Mouse (Mus musculus): ENCODE results near the gene Epgn. TPM values are rescaled to one million over a fixed set of nuclear protein-coding genes. Genes with fewer than 3 reads are reported as not detected.

Epgn gene
- polyA plus RNA-seq, 1 experiment: not detected

GRCm38 (mm10) chr5:91038963-91039362, 11.7 kb downstream of the Epgn start:
- Histone ChIP-seq H3K4me1 (ENCODE audit: control insufficient read depth, insufficient read depth, insufficient read length, low read length) (peaks cover 5% of the 10 kb centered on the region; the same call in 1 of the 2 replicates), H3K36me3 (ENCODE audit: control insufficient read depth, insufficient read depth, low read length) (no peaks in the 10 kb centered on the region), H3K27ac (ENCODE audit: insufficient read depth, low read depth, low read length) (no peak overlapping the region; the same call in 1 of the 2 replicates), H3K27me3 (ENCODE audit: control insufficient read depth, insufficient read depth, low read length) (no peaks in the 10 kb centered on the region), H3K4me3 (ENCODE audit: low read depth, low read length) (no peak overlapping the region)
- WGBS: 34% methylated on average over 2 of the region's 2 CpGs
- TF ChIP-seq POLR2A (IDR thresholded peaks at IDR 0.05; ENCODE audit: low read depth, low read length) (no peak), CTCF (IDR thresholded peaks at IDR 0.05; ENCODE audit: extremely low read depth, insufficient read length, insufficient replicate concordance, low read depth, low read length) (no peak)

- no peak overlapping the region for H3K27ac ChIP-seq (ENCODE audit: insufficient read depth, low read depth, low read length)
- WGBS: 49% methylated on average over 6 of the region's 6 CpGs
- TF ChIP-seq POLR2A (IDR thresholded peaks at IDR 0.05; ENCODE audit: low read depth, low read length) (no peak), CTCF (IDR thresholded peaks at IDR 0.05; ENCODE audit: extremely low read depth, insufficient read length, insufficient replicate concordance, low read depth, low read length) (no peak)
These were observed 20.7 kb downstream of the Epgn start for GRCm38 (mm10) chr5:91047987-91048386.

DNA sequence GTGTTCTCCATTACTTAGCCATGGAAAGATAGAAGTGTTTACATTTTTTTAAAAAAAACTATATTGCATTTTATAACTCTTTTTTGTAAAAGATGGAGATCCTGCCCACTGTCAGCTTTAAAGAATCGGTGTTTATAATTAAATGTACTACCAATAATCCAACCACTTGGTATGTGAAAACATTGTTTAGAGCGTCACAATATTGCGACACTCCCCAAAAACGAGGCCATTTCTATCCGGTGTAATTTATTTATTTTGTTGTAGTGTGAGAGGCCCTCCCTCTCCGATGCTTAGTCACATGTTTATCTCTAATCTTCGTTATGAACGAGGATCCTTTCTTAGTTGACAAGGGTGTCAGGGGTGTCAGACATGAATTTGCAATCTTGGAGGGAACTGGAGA, 21.1 kb downstream of the Epgn start:
- no peaks in the 10 kb centered on the region for H3K4me1 ChIP-seq (ENCODE audit: control insufficient read depth, insufficient read depth, insufficient read length, low read length)
- peak overlapping the region; percentile 66 for H3K27ac ChIP-seq (ENCODE audit: insufficient read depth, low read depth, low read length)
- no peaks in the 10 kb centered on the region for H3K27me3 ChIP-seq (ENCODE audit: control insufficient read depth, insufficient read depth, low read length)
- no peak overlapping the region for H3K4me3 ChIP-seq (ENCODE audit: low read depth, low read length)
- H3K36me3 ChIP-seq (ENCODE audit: control insufficient read depth, insufficient read depth, low read length): no peaks in the 10 kb centered on the region
- no peak for TF ChIP-seq CTCF (IDR thresholded peaks at IDR 0.05; ENCODE audit: extremely low read depth, insufficient read length, insufficient replicate concordance, low read depth, low read length)
- TF ChIP-seq POLR2A (IDR thresholded peaks at IDR 0.05; ENCODE audit: low read depth, low read length): no peak
- 78% methylated on average over 8 of the region's 8 CpGs for WGBS

More at GRCm38 (mm10) chr5:91047987-91048386, 20.7 kb downstream of the Epgn start:
- no peak overlapping the region for H3K4me3 ChIP-seq (ENCODE audit: low read depth, low read length)
- H3K4me1 ChIP-seq (ENCODE audit: control insufficient read depth, insufficient read depth, insufficient read length, low read length): no peaks in the 10 kb centered on the region
- no peaks in the 10 kb centered on the region for H3K36me3 ChIP-seq (ENCODE audit: control insufficient read depth, insufficient read depth, low read length)
- H3K27me3 ChIP-seq (ENCODE audit: control insufficient read depth, insufficient read depth, low read length): no peaks in the 10 kb centered on the region

GRCm38 (mm10) chr5:91072340-91072739, 45.1 kb downstream of the Epgn start:
- 77% methylated on average over 4 of the region's 4 CpGs for WGBS
- H3K4me3 ChIP-seq (ENCODE audit: low read depth, low read length): no peak overlapping the region
- peaks cover 9% of the 10 kb centered on the region for H3K4me1 ChIP-seq (ENCODE audit: control insufficient read depth, insufficient read depth, insufficient read length, low read length)

DNA sequence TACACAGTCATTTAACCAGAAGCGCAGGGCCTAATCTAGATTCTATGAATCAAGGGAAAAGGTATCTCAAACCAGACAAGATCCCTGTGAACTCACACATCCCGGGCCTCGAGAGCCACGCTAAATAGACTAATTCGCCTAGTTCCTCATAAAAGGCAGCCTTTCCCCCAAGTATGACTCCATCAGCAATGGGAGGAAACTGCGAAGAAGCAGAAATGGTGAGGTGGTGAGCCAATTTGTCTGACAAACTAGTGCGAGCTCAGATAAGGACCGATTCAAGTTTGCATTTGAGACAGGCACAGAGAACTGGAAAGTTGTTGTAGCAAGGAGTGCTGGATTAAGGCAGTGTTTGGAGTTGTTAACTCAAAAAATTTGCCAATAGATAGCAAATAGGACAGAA, 46.4 kb downstream of the Epgn start:
- no peak for TF ChIP-seq POLR2A (IDR thresholded peaks at IDR 0.05; ENCODE audit: low read depth, low read length)
- no peak for TF ChIP-seq CTCF (IDR thresholded peaks at IDR 0.05; ENCODE audit: extremely low read depth, insufficient read length, insufficient replicate concordance, low read depth, low read length)
- Histone ChIP-seq H3K27me3 (ENCODE audit: control insufficient read depth, insufficient read depth, low read length) (no peaks in the 10 kb centered on the region), H3K4me3 (ENCODE audit: low read depth, low read length) (no peak overlapping the region; the same call in 1 of the 2 replicates), H3K4me1 (ENCODE audit: control insufficient read depth, insufficient read depth, insufficient read length, low read length) (peaks cover 10% of the 10 kb centered on the region), H3K36me3 (ENCODE audit: control insufficient read depth, insufficient read depth, low read length) (no peaks in the 10 kb centered on the region), H3K27ac (ENCODE audit: insufficient read depth, low read depth, low read length) (peak overlapping the region; percentile 75)
- 67% methylated on average over 8 of the region's 8 CpGs for WGBS

More at GRCm38 (mm10) chr5:91072340-91072739, 45.1 kb downstream of the Epgn start:
- Histone ChIP-seq H3K27ac (ENCODE audit: insufficient read depth, low read depth, low read length) (no peak overlapping the region), H3K27me3 (ENCODE audit: control insufficient read depth, insufficient read depth, low read length) (no peaks in the 10 kb centered on the region), H3K36me3 (ENCODE audit: control insufficient read depth, insufficient read depth, low read length) (no peaks in the 10 kb centered on the region)
- no peak for TF ChIP-seq POLR2A (IDR thresholded peaks at IDR 0.05; ENCODE audit: low read depth, low read length)
- no peak for TF ChIP-seq CTCF (IDR thresholded peaks at IDR 0.05; ENCODE audit: extremely low read depth, insufficient read length, insufficient replicate concordance, low read depth, low read length)

DNA sequence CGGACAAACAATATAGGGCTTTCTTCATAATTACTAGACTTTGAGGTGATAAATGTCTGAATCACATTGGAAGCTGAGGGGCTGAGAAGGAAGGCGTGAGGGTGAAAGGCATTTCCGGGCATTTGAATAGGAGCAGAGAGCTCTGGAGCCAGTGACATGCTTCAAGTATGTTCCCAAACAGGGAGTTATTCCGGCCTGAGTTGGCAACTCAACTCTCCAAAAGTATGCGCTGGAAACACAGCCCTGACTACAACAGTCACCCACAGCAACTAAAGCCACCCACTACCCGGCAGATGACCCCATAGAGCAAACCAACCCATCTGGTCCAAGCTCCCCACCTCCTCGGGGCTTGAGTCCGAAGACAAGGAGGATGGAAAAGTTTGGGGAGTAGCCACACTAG, 46.8 kb downstream of the Epgn start:
- 49% methylated on average over 8 of the region's 8 CpGs for WGBS
- Histone ChIP-seq H3K4me3 (ENCODE audit: low read depth, low read length) (peak overlapping the region; percentile 68), H3K27me3 (ENCODE audit: control insufficient read depth, insufficient read depth, low read length) (no peaks in the 10 kb centered on the region), H3K36me3 (ENCODE audit: control insufficient read depth, insufficient read depth, low read length) (no peaks in the 10 kb centered on the region), H3K27ac (ENCODE audit: insufficient read depth, low read depth, low read length) (peak overlapping the region; percentile 75), H3K4me1 (ENCODE audit: control insufficient read depth, insufficient read depth, insufficient read length, low read length) (peaks cover 10% of the 10 kb centered on the region)
- TF ChIP-seq POLR2A (IDR thresholded peaks at IDR 0.05; ENCODE audit: low read depth, low read length) (no peak), CTCF (IDR thresholded peaks at IDR 0.05; ENCODE audit: extremely low read depth, insufficient read length, insufficient replicate concordance, low read depth, low read length) (no peak)

GRCm38 (mm10) chr5:91074450-91074950, 47.2 kb downstream of the Epgn start, which contains the start of gene Ereg:
Gene Ereg (plus strand): TSS chr5:91074622.
- Histone ChIP-seq H3K27ac (ENCODE audit: insufficient read depth, low read depth, low read length) (peak within 1 kb of the TSS; percentile 75), H3K4me3 (ENCODE audit: low read depth, low read length) (peak within 1 kb of the TSS; percentile 68), H3K36me3 (ENCODE audit: control insufficient read depth, insufficient read depth, low read length) (no peaks in the 10 kb centered on the region), H3K4me1 (ENCODE audit: control insufficient read depth, insufficient read depth, insufficient read length, low read length) (peaks cover 10% of the 10 kb centered on the region), H3K27me3 (ENCODE audit: control insufficient read depth, insufficient read depth, low read length) (no peaks in the 10 kb centered on the region)
- WGBS: 3% methylated on average over 25 of the region's 25 CpGs
- no peak for TF ChIP-seq CTCF (IDR thresholded peaks at IDR 0.05; ENCODE audit: extremely low read depth, insufficient read length, insufficient replicate concordance, low read depth, low read length)
- TF ChIP-seq POLR2A (IDR thresholded peaks at IDR 0.05; ENCODE audit: low read depth, low read length): peak; percentile 12; the same call in 1 of the 2 replicates
